Mouse (Mus musculus) C2C12 (cell line): ENCODE data around the gene Txk. TPM values are rescaled to one million over a fixed set of nuclear protein-coding genes. Genes with fewer than 3 reads are reported as not detected.

Experiments
- H3K27me3 ChIP-seq: one replicate; pipeline ENCODE4 v1.6.1; 2011; ENCODE audit not compliant: control insufficient read depth, insufficient read depth, insufficient read length
- H3K36me3 ChIP-seq: one replicate; pipeline ENCODE4 v1.6.1; 2011; ENCODE audit not compliant: control insufficient read depth, insufficient read depth
- H3K4me3 ChIP-seq: one replicate; pipeline ENCODE4 v1.5.1; 2011; ENCODE audit warnings: mild to moderate bottlenecking, control low read depth; ENCODE audit not compliant: poor library complexity, insufficient read depth, severe bottlenecking
- H3K79me2 ChIP-seq: one replicate; pipeline ENCODE4 v1.6.1; 2011; ENCODE audit not compliant: control insufficient read depth, insufficient read depth
- H3K79me3 ChIP-seq: one replicate; pipeline ENCODE4 v1.6.1; 2011; ENCODE audit warnings: low read depth, control low read depth
- H3ac ChIP-seq: one replicate; pipeline ENCODE3; 2011; ENCODE audit warnings: low read depth; ENCODE audit not compliant: control insufficient read depth, insufficient read length
- CEBPB ChIP-seq: IDR thresholded peaks from one replicate; pipeline ENCODE4 v1.6.1; 2011; ENCODE audit warnings: low read depth, mild to moderate bottlenecking, control low read depth, moderate library complexity
- CTCF ChIP-seq: IDR thresholded peaks from one replicate; pipeline ENCODE4 v1.5.1; 2011; ENCODE audit not compliant: control insufficient read depth, insufficient read depth, insufficient read length
- FOSL1 ChIP-seq: IDR thresholded peaks from one replicate; pipeline ENCODE4 v1.8.0; 2011; ENCODE audit warnings: mild to moderate bottlenecking, low read length; ENCODE audit not compliant: poor library complexity, insufficient read depth, severe bottlenecking
- MAX ChIP-seq: IDR thresholded peaks from one replicate; pipeline ENCODE4 v1.6.1; 2011; ENCODE audit warnings: mild to moderate bottlenecking, control low read depth
- MYOD1 ChIP-seq: IDR thresholded peaks from one replicate; pipeline ENCODE4 v1.6.1; 2011; ENCODE audit warnings: low read depth; ENCODE audit not compliant: control insufficient read depth, insufficient read length
- MYOG ChIP-seq: IDR thresholded peaks from one replicate; pipeline ENCODE4 v1.6.1; 2011; ENCODE audit not compliant: control insufficient read depth, insufficient read length; ENCODE audit errors: extremely low read depth
- USF1 ChIP-seq: IDR thresholded peaks from one replicate; pipeline ENCODE4 v1.6.1; 2011; ENCODE audit warnings: low read depth, mild to moderate bottlenecking, control low read depth, moderate library complexity
- polyA plus RNA-seq: library from polyadenylated mRNA; unstranded; fragments of >200 nt; fragmentation: generic; extraction: Trizol; gene quantifications from one replicate; pipeline ENCODE4 v1.2.1, GENCODE M21; 2012; ENCODE audit warnings: missing spikeins

The Txk gene
- polyA plus RNA-seq, 1 experiment = 0.04 TPM

DNA sequence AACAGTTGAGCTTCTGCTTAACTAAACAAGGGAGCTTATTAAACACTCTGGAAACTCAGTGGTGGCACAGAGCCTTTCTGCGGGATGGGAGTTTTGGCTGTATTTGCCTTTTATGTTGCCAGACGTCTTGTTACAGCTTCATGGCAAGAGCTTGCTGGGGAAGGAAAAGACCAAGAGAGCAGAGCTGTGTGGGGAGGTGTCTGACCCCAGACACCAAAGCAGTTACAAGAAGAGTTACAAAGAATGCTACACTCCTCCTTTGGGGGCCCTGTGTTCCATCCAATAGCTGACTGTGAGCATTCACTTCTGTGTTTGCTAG, 53.1 kb downstream of the Txk start:
- Histone ChIP-seq H3K79me3 (no peaks in the 10 kb centered on the region), H3K4me3 (no peak overlapping the region), H3K27me3 (no peaks in the 10 kb centered on the region), H3K36me3 (no peaks in the 10 kb centered on the region), H3ac (no peak overlapping the region), H3K79me2 (no peaks in the 10 kb centered on the region)
- TF ChIP-seq MAX (no peak), USF1 (no peak), MYOD1 (no peak), CTCF (no peak), FOSL1 (no peak), MYOG (no peak), CEBPB (no peak)

DNA sequence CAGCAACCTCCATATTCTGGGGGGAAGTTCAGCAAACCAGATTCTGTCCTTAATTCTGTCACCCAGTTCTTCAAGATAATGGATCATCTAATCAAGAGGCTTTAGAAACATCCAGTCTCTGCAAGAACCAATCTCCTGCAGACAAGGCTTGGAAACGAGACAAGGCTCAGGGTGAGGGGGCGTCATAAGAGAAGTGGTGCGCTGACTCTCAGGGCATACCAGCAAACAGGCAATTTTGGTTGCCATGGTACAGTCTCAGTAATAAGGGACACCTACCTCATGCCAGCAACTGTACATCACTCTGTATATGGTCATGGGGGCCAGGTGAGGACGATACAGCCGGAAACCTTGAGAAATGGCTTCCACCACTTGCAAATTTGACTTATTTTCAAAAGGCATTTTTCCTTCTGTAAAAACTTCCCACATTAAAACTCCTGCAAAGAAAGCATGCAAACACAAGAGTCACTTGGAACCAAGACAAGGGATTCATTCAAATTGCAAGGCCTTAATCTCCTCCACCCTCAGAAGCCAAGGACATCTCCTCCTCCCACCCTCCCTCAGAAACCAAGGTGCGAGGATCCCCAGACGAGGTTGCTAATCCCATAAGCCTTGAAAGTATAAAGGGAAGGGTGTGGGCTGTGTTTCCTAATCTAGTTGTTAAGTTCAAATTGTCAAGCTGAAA, 53.6 kb downstream of the Txk start:
- Histone ChIP-seq H3K79me3 (no peaks in the 10 kb centered on the region), H3K4me3 (no peak overlapping the region), H3ac (no peak overlapping the region), H3K79me2 (no peaks in the 10 kb centered on the region), H3K36me3 (no peaks in the 10 kb centered on the region), H3K27me3 (no peaks in the 10 kb centered on the region)
- TF ChIP-seq FOSL1 = no peak
- no peak for TF ChIP-seq CEBPB
- no peak for TF ChIP-seq MAX

GRCm38 (mm10) chr5:72698343-72698742, 54.2 kb downstream of the Txk start:
- Histone ChIP-seq H3ac (no peak overlapping the region), H3K79me3 (no peaks in the 10 kb centered on the region), H3K4me3 (no peak overlapping the region), H3K36me3 (no peaks in the 10 kb centered on the region), H3K79me2 (no peaks in the 10 kb centered on the region), H3K27me3 (no peaks in the 10 kb centered on the region)
- TF ChIP-seq CEBPB = no peak
- no peak for TF ChIP-seq MYOD1
- no peak for TF ChIP-seq CTCF
- TF ChIP-seq USF1 = no peak
- no peak for TF ChIP-seq MAX
- no peak for TF ChIP-seq MYOG
- no peak for TF ChIP-seq FOSL1

GRCm38 (mm10) chr5:72696491-72696890, 56.1 kb downstream of the Txk start:
- no peaks in the 10 kb centered on the region for H3K79me2 ChIP-seq
- no peak overlapping the region for H3K4me3 ChIP-seq
- no peaks in the 10 kb centered on the region for H3K27me3 ChIP-seq
- H3K79me3 ChIP-seq = no peaks in the 10 kb centered on the region
- H3ac ChIP-seq = no peak overlapping the region
- TF ChIP-seq FOSL1 (no peak), CTCF (no peak), CEBPB (no peak), MYOD1 (no peak), USF1 (no peak), MYOG (no peak), MAX (no peak)
- H3K36me3 ChIP-seq = no peaks in the 10 kb centered on the region

GRCm38 (mm10) chr5:72694684-72695083, 57.9 kb downstream of the Txk start:
- Histone ChIP-seq H3K79me2 (no peaks in the 10 kb centered on the region), H3ac (no peak overlapping the region), H3K4me3 (no peak overlapping the region), H3K36me3 (no peaks in the 10 kb centered on the region), H3K27me3 (no peaks in the 10 kb centered on the region), H3K79me3 (no peaks in the 10 kb centered on the region)
- no peak for TF ChIP-seq MAX

- no peaks in the 10 kb centered on the region for H3K79me2 ChIP-seq
These were observed 62.1 kb downstream of the Txk start for GRCm38 (mm10) chr5:72690516-72690915.

More at GRCm38 (mm10) chr5:72690516-72690915, 62.1 kb downstream of the Txk start:
- Histone ChIP-seq H3K36me3 (no peaks in the 10 kb centered on the region), H3K4me3 (no peak overlapping the region), H3ac (no peak overlapping the region), H3K27me3 (no peaks in the 10 kb centered on the region), H3K79me3 (no peaks in the 10 kb centered on the region)
- TF ChIP-seq CEBPB (no peak), CTCF (no peak), MYOD1 (no peak), FOSL1 (no peak), MAX (no peak), MYOG (no peak), USF1 (no peak)
